Mouse (Mus musculus): ENCODE results near the gene Sik2. TPM values are rescaled to one million over a fixed set of nuclear protein-coding genes. Genes with fewer than 3 reads are reported as not detected.

The Sik2 gene
- total RNA-seq, 1 experiment from 2014 or later: 33.9 TPM

- ATAC-seq (ENCODE audit: extremely low read depth, insufficient number of reproducible peaks, low FRiP score, poor library complexity, severe bottlenecking): peak; percentile 6; the same call in 1 of the 2 replicates
Measured at GRCm38 (mm10) chr9:50852634-50853349, 156.1 kb downstream of the Sik2 start.

- no peak for ATAC-seq (ENCODE audit: extremely low read depth, insufficient number of reproducible peaks, low FRiP score, poor library complexity, severe bottlenecking)
Measured at GRCm38 (mm10) chr9:50850713-50851112, 158.2 kb downstream of the Sik2 start.

GRCm38 (mm10) chr9:50850271-50850670 is 158.6 kb downstream of the Sik2 start:
- ATAC-seq (ENCODE audit: extremely low read depth, insufficient number of reproducible peaks, low FRiP score, poor library complexity, severe bottlenecking): no peak

GRCm38 (mm10) chr9:50849755-50850154 is 159.1 kb downstream of the Sik2 start:
- no peak for ATAC-seq (ENCODE audit: extremely low read depth, insufficient number of reproducible peaks, low FRiP score, poor library complexity, severe bottlenecking)

- ATAC-seq (ENCODE audit: extremely low read depth, insufficient number of reproducible peaks, low FRiP score, poor library complexity, severe bottlenecking): peak; percentile 51; the same call in 1 of the 2 replicates
Measured at GRCm38 (mm10) chr9:50849249-50849648, 159.6 kb downstream of the Sik2 start.

GRCm38 (mm10) chr9:50848821-50849220 is 160.1 kb downstream of the Sik2 start:
- no peak for ATAC-seq (ENCODE audit: extremely low read depth, insufficient number of reproducible peaks, low FRiP score, poor library complexity, severe bottlenecking)

- no peak for ATAC-seq (ENCODE audit: extremely low read depth, insufficient number of reproducible peaks, low FRiP score, poor library complexity, severe bottlenecking)
Measured at GRCm38 (mm10) chr9:50847606-50848368, 161.1 kb downstream of the Sik2 start.

- no peak for ATAC-seq (ENCODE audit: extremely low read depth, insufficient number of reproducible peaks, low FRiP score, poor library complexity, severe bottlenecking)
Measured at GRCm38 (mm10) chr9:50847133-50847532, 161.7 kb downstream of the Sik2 start.

GRCm38 (mm10) chr9:50845547-50845946 is 163.3 kb downstream of the Sik2 start:
- no peak for ATAC-seq (ENCODE audit: extremely low read depth, insufficient number of reproducible peaks, low FRiP score, poor library complexity, severe bottlenecking)

GRCm38 (mm10) chr9:50845081-50845480 is 163.8 kb downstream of the Sik2 start, which contains the start of gene Ppp2r1b:
Gene Ppp2r1b, plus strand, starts transcription at chr9:50845301.
- ATAC-seq (ENCODE audit: extremely low read depth, insufficient number of reproducible peaks, low FRiP score, poor library complexity, severe bottlenecking): no peak

Other genes starting within 250 kb of the Sik2 start
- 9.2 and 10.3 TPM in 2 replicates for gene Fdxacb1, start 240.8 kb downstream of the Sik2 start, total RNA-seq (2017)
- gene Alg9, start 234.1 kb downstream of the Sik2 start, total RNA-seq (2017): 9.0 and 12.8 TPM in 2 replicates
- gene 1110032A03Rik, start 233.6 kb downstream of the Sik2 start, total RNA-seq (2017): 29.6 and 33.8 TPM in 2 replicates
- 22.0 and 26.4 TPM in 2 replicates for gene Ppp2r1b, start 163.8 kb downstream of the Sik2 start, total RNA-seq (2017)
- gene Btg4, start 51.8 kb upstream of the Sik2 start, total RNA-seq (2017): not detected in 2 replicates
- gene Layn, start 68.0 kb upstream of the Sik2 start, total RNA-seq (2017): 0.86 and 1.4 TPM in 2 replicates
- gene 4833427G06Rik, start 93.0 kb upstream of the Sik2 start, total RNA-seq (2017): not detected in 2 replicates
- gene Gm32742, start 156.4 kb upstream of the Sik2 start, total RNA-seq (2017): not detected in 2 replicates
- 296 and 308 TPM in 2 replicates for gene Pou2af1, start 204.6 kb upstream of the Sik2 start, total RNA-seq (2017)